Mouse (Mus musculus): Measurements from ENCODE around the gene Lmod3. TPM values are rescaled to one million over a fixed set of nuclear protein-coding genes. Genes with fewer than 3 reads are reported as not detected.

Gene Lmod3
- polyA plus RNA-seq, 1 experiment from 2014 or later, result not detected

DNA sequence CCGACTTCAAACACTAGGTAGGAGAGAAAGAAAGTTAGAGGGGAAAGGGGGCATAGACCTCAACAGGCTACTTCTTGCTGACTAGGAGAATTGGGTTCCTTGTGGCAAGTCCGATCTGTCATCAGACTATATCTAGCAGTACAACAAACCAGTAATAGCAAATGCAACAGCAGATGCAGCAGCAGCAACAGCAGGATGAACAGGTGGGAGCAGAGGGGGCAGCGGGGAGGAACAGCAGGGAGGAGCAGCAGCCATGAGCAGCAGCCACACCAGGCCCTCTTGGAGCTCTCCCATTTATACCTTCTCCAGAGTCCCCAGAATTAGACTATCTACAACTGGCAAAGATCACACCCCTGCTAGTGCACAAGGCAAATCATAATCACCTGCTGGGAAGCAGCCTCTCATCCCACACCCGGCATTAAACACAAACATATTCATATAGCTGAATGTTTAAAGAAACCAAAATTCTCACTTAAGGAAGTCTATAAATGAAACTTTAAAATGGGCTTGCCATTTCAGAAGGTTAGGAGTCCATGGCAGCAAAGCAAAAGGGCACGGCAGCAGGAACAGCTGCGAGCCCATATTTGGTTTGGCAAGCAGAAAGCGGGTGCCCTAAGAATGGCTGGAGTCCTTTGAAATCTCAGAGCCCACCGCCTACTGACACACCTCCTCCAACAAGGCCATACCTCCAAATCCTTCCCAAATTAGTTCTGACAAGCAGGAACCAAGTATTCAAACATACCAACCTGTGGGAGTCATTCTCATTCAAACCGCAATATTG, 25.3 kb downstream of the Lmod3 start:
- no peaks in the 10 kb centered on the region for H3K9me3 ChIP-seq (ENCODE audit: control insufficient read depth, low read length)
- no peaks in the 10 kb centered on the region for H3K27me3 ChIP-seq (ENCODE audit: control insufficient read depth, insufficient read depth, low read length)
- no peak overlapping the region for H3K4me2 ChIP-seq (ENCODE audit: low read depth, low read length, severe bottlenecking)
- no peaks in the 10 kb centered on the region for H3K4me1 ChIP-seq (replicated peaks; ENCODE audit: control insufficient read depth, insufficient read depth, low read length)
- no peak overlapping the region for H3K27ac ChIP-seq (ENCODE audit: low read depth, low read length)
- ATAC-seq (replicated peaks; ENCODE audit: low FRiP score) (no peak), DNase-seq (ENCODE audit: low spot score) (no peak)
- 94% methylated on average over 9 of the region's 9 CpGs for WGBS
- H3K9ac ChIP-seq (ENCODE audit: low read length), result no peak overlapping the region
- H3K4me3 ChIP-seq (ENCODE audit: low read depth, low read length), result no peak overlapping the region
- no peaks in the 10 kb centered on the region for H3K36me3 ChIP-seq (ENCODE audit: control insufficient read depth, insufficient read depth, low read length)

DNA sequence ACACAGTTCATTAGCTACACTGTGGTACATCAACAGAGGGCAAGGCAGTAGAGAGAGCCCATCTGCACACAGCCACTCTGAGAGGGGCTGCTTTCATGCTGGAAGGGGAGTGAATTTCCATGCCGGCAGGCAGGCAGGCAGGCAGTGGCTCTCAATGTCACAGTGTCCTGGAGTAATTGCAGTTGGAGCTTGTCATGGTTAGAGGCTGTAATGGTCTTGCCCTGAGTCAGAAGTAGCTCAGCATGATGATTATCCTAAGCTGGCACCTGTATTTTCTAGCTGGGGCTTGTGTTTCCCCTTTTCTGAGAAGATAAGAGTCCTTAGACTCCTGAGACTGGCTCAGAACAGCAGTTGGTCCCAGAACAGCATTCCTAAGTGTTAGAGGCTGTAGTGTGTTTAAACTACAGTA, 26.5 kb downstream of the Lmod3 start:
- no peaks in the 10 kb centered on the region for H3K27me3 ChIP-seq (ENCODE audit: control insufficient read depth, insufficient read depth, low read length)
- H3K4me1 ChIP-seq (replicated peaks; ENCODE audit: control insufficient read depth, insufficient read depth, low read length), result no peaks in the 10 kb centered on the region; the same call in 1 of the 2 replicates
- H3K9ac ChIP-seq (ENCODE audit: low read length), result no peak overlapping the region
- H3K9me3 ChIP-seq (ENCODE audit: control insufficient read depth, low read length), result no peaks in the 10 kb centered on the region
- H3K27ac ChIP-seq (ENCODE audit: low read depth, low read length), result no peak overlapping the region
- no peaks in the 10 kb centered on the region for H3K36me3 ChIP-seq (ENCODE audit: control insufficient read depth, insufficient read depth, low read length)
- 22% methylated on average over 1 of the region's 1 CpGs for WGBS
- no peak for ATAC-seq (replicated peaks; ENCODE audit: low FRiP score)
- no peak overlapping the region for H3K4me3 ChIP-seq (ENCODE audit: low read depth, low read length)
- no peak overlapping the region for H3K4me2 ChIP-seq (ENCODE audit: low read depth, low read length, severe bottlenecking)
- DNase-seq (ENCODE audit: low spot score), result no peak

- Histone ChIP-seq H3K9me3 (ENCODE audit: control insufficient read depth, low read length) (no peaks in the 10 kb centered on the region), H3K27me3 (ENCODE audit: control insufficient read depth, insufficient read depth, low read length) (no peaks in the 10 kb centered on the region), H3K36me3 (ENCODE audit: control insufficient read depth, insufficient read depth, low read length) (no peaks in the 10 kb centered on the region), H3K27ac (ENCODE audit: low read depth, low read length) (no peak overlapping the region), H3K4me3 (ENCODE audit: low read depth, low read length) (no peak overlapping the region), H3K9ac (ENCODE audit: low read length) (no peak overlapping the region), H3K4me2 (ENCODE audit: low read depth, low read length, severe bottlenecking) (no peak overlapping the region), H3K4me1 (replicated peaks; ENCODE audit: control insufficient read depth, insufficient read depth, low read length) (no peaks in the 10 kb centered on the region; the same call in 1 of the 2 replicates)
- ATAC-seq (replicated peaks; ENCODE audit: low FRiP score), result no peak
- 94% methylated on average over 8 of the region's 8 CpGs for WGBS
- DNase-seq (ENCODE audit: low spot score), result no peak
These were observed 28.1 kb downstream of the Lmod3 start for GRCm38 (mm10) chr6:97224505-97224904.

DNA sequence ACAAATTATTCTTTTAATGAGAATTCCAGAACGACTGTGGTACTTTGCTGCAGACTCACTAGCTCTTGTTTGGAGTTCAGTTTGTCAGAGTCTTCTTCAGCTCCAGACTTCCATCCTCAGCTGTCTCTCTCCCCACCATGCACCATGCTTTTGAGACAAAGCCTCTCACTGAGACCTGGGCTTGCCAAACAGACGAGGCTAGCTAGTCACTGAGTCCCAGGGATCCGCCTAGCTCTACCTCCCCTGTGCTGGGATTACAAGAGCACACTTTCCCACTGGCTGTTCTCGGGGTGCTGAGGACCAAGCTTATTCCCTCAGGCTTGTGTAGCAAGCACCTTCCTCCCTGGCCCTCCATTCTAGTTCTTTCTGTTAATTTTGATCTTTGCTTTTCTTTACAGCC, 29.0 kb downstream of the Lmod3 start:
- DNase-seq (ENCODE audit: low spot score), result no peak
- Histone ChIP-seq H3K9me3 (ENCODE audit: control insufficient read depth, low read length) (no peaks in the 10 kb centered on the region), H3K27me3 (ENCODE audit: control insufficient read depth, insufficient read depth, low read length) (no peaks in the 10 kb centered on the region), H3K4me1 (replicated peaks; ENCODE audit: control insufficient read depth, insufficient read depth, low read length) (no peaks in the 10 kb centered on the region; the same call in 1 of the 2 replicates), H3K36me3 (ENCODE audit: control insufficient read depth, insufficient read depth, low read length) (no peaks in the 10 kb centered on the region), H3K9ac (ENCODE audit: low read length) (no peak overlapping the region), H3K4me3 (ENCODE audit: low read depth, low read length) (no peak overlapping the region), H3K27ac (ENCODE audit: low read depth, low read length) (no peak overlapping the region), H3K4me2 (ENCODE audit: low read depth, low read length, severe bottlenecking) (no peak overlapping the region)
- 77% methylated on average over 4 of the region's 4 CpGs for WGBS
- ATAC-seq (replicated peaks; ENCODE audit: low FRiP score), result no peak

- Histone ChIP-seq H3K4me3 (ENCODE audit: low read depth, low read length) (no peak overlapping the region), H3K36me3 (ENCODE audit: control insufficient read depth, insufficient read depth, low read length) (no peaks in the 10 kb centered on the region), H3K27ac (ENCODE audit: low read depth, low read length) (no peak overlapping the region), H3K4me1 (replicated peaks; ENCODE audit: control insufficient read depth, insufficient read depth, low read length) (no peaks in the 10 kb centered on the region; the same call in 1 of the 2 replicates), H3K9ac (ENCODE audit: low read length) (no peak overlapping the region), H3K27me3 (ENCODE audit: control insufficient read depth, insufficient read depth, low read length) (no peaks in the 10 kb centered on the region), H3K9me3 (ENCODE audit: control insufficient read depth, low read length) (no peaks in the 10 kb centered on the region), H3K4me2 (ENCODE audit: low read depth, low read length, severe bottlenecking) (no peak overlapping the region)
- ATAC-seq (replicated peaks; ENCODE audit: low FRiP score) (no peak), DNase-seq (ENCODE audit: low spot score) (no peak)
- WGBS, result 76% methylated on average over 5 of the region's 5 CpGs
These were observed 29.6 kb downstream of the Lmod3 start for GRCm38 (mm10) chr6:97222931-97223467.

DNA sequence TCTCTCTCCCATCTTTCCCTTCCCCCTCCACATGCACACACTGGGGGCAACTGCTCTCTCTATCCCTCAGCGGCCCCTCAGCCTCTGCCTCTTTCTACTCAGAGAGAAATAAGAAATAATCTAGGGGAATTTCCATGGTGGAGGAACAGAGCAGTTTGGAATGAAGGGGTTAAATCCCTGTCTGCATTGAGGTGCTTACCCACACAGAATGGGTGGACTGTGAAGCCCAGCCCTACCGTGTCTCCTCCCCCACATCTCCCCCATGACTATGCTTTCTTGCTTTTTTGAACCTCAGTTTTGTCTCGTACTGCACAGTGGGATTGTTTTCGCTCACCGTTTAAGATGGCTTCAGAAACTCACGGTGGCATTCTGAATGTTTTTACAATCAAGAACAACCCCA, 30.2 kb downstream of the Lmod3 start:
- Histone ChIP-seq H3K4me1 (replicated peaks; ENCODE audit: control insufficient read depth, insufficient read depth, low read length) (no peaks in the 10 kb centered on the region; the same call in 1 of the 2 replicates), H3K4me2 (ENCODE audit: low read depth, low read length, severe bottlenecking) (no peak overlapping the region), H3K9me3 (ENCODE audit: control insufficient read depth, low read length) (no peaks in the 10 kb centered on the region), H3K36me3 (ENCODE audit: control insufficient read depth, insufficient read depth, low read length) (no peaks in the 10 kb centered on the region), H3K27me3 (ENCODE audit: control insufficient read depth, insufficient read depth, low read length) (no peaks in the 10 kb centered on the region), H3K27ac (ENCODE audit: low read depth, low read length) (no peak overlapping the region), H3K9ac (ENCODE audit: low read length) (no peak overlapping the region), H3K4me3 (ENCODE audit: low read depth, low read length) (no peak overlapping the region)
- WGBS, result 50% methylated on average over 6 of the region's 6 CpGs
- DNase-seq (ENCODE audit: low spot score) (no peak), ATAC-seq (replicated peaks; ENCODE audit: low FRiP score) (no peak)

DNA sequence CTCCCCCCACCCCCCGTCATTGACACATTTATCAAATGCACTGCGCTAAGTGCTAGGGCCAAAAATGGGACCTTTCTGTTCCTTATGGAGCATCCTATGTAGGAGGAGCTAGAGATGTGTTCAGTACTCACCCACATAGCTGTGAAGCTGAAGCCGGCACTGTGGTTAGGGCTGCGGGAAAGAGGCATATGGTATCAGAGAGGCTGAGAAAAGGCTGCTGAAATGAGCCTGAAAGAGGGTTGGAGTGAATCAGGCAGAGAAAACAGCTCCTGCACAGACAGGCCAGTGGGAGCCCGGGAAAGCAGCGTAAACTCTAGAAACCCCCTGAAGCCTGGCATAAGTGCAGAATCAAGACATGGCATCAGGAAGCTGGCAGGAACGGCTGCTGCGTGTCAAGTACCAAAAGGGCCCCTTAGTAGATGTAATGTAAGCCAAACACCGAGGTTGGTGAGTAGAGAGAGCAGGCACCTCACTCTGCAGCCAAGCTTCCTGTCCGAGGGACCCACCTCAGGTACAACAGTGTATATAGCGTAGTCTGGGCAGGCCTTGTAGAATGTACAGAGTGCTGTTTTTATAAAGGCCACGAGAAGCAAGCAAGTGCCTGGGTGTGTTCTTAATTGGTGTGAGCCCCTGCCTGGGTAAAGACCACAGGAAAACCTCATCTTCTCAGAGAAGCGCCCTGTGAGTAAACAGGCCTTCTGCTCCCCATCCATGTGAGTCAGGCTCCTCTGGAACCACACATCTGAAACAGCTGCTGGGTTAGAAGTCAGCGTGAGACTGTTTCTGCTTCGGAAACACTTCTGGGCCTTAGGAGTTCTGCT, 31.1 kb downstream of the Lmod3 start:
- no peak for DNase-seq (ENCODE audit: low spot score)
- H3K4me1 ChIP-seq (replicated peaks; ENCODE audit: control insufficient read depth, insufficient read depth, low read length), result no peaks in the 10 kb centered on the region; the same call in 1 of the 2 replicates
- no peak for ATAC-seq (replicated peaks; ENCODE audit: low FRiP score)
- no peak overlapping the region for H3K4me2 ChIP-seq (ENCODE audit: low read depth, low read length, severe bottlenecking)
- H3K36me3 ChIP-seq (ENCODE audit: control insufficient read depth, insufficient read depth, low read length), result no peaks in the 10 kb centered on the region
- 73% methylated on average over 15 of the region's 15 CpGs for WGBS
- H3K4me3 ChIP-seq (ENCODE audit: low read depth, low read length), result no peak overlapping the region
- no peak overlapping the region for H3K9ac ChIP-seq (ENCODE audit: low read length)
- H3K9me3 ChIP-seq (ENCODE audit: control insufficient read depth, low read length), result no peaks in the 10 kb centered on the region
- no peak overlapping the region for H3K27ac ChIP-seq (ENCODE audit: low read depth, low read length)
- no peaks in the 10 kb centered on the region for H3K27me3 ChIP-seq (ENCODE audit: control insufficient read depth, insufficient read depth, low read length)

DNA sequence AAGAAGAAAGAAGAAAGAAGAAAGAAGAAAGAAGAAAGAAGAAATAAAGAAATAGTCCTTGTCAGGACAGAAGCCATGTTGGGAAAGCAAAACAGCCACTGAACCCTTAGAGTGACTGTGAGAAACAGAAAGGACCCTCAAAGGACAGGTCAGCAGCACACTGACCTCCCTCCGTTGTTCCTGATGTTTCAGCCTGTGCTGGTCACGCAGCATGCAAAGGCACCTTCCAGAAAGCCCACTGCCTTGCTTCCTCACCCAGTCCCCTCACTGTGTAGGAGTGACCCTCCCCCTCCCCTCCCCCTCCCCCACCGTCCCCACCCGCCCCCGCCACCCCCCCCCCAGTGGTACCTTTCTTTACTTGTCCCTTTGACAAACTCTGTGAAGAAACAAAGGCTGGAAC, 31.9 kb downstream of the Lmod3 start:
- Histone ChIP-seq H3K9ac (ENCODE audit: low read length) (no peak overlapping the region), H3K4me3 (ENCODE audit: low read depth, low read length) (no peak overlapping the region), H3K4me1 (replicated peaks; ENCODE audit: control insufficient read depth, insufficient read depth, low read length) (no peaks in the 10 kb centered on the region; the same call in 1 of the 2 replicates), H3K9me3 (ENCODE audit: control insufficient read depth, low read length) (no peaks in the 10 kb centered on the region), H3K27ac (ENCODE audit: low read depth, low read length) (no peak overlapping the region), H3K27me3 (ENCODE audit: control insufficient read depth, insufficient read depth, low read length) (no peaks in the 10 kb centered on the region), H3K36me3 (ENCODE audit: control insufficient read depth, insufficient read depth, low read length) (no peaks in the 10 kb centered on the region), H3K4me2 (ENCODE audit: low read depth, low read length, severe bottlenecking) (no peak overlapping the region)
- ATAC-seq (replicated peaks; ENCODE audit: low FRiP score) (no peak), DNase-seq (ENCODE audit: low spot score) (no peak)
- 77% methylated on average over 2 of the region's 5 CpGs for WGBS

Data from forebrain, embryonic 11.5 days (tissue).